Mouse (Mus musculus) MEL (cell line): ENCODE measurements around the gene Commd4.

Experiments
- CTCF ChIP-seq, 3 experiments: IDR thresholded peaks in 2 of 3; conservative IDR thresholded peaks in 1 of 3; 2 replicates each; pipeline ENCODE4 v1.5.1; 2011 to 2012; ENCODE audit warnings: low read length in 3 of 3, low read depth in 2 of 3, mild to moderate bottlenecking in 2 of 3, improper control_type of control experiment in 1 of 3, inconsistent platforms in 1 of 3, mixed read lengths in 1 of 3, moderate library complexity in 1 of 3; ENCODE audit not compliant: control insufficient read depth in 1 of 3, insufficient read depth in 1 of 3, poor library complexity in 1 of 3, severe bottlenecking in 1 of 3
- EP300 ChIP-seq, 2 experiments: IDR thresholded peaks; 2 replicates each; pipeline ENCODE4 v1.6.1; 2011; ENCODE audit warnings: improper control_type of control experiment in 2 of 2, low read length in 2 of 2, low read depth in 1 of 2, mild to moderate bottlenecking in 1 of 2
- POLR2A ChIP-seq, 2 experiments: IDR thresholded peaks; 2 replicates each; pipeline ENCODE4 v1.6.1; 2011 to 2012; ENCODE audit warnings: low read length in 2 of 2, mild to moderate bottlenecking in 2 of 2, control low read depth in 1 of 2, improper control_type of control experiment in 1 of 2, low read depth in 1 of 2, moderate library complexity in 1 of 2; ENCODE audit not compliant: control insufficient read depth in 1 of 2, insufficient read depth in 1 of 2, poor library complexity in 1 of 2
- TAL1 ChIP-seq: IDR thresholded peaks from 2 replicates; pipeline ENCODE4 v1.6.1; 2012; ENCODE audit warnings: mild to moderate bottlenecking, inconsistent platforms, low read length, moderate library complexity, mixed read lengths

GRCm38 (mm10) chr9:57197414-57197813, 39.3 kb upstream of the Commd4 start:
- peak; percentile 49 to 67; a peak in 3 of 4 replicates for TF ChIP-seq EP300 (IDR thresholded peaks at IDR 0.05; ENCODE audit: low read depth in 1 of 2, low read length in 2 of 2)
- TF ChIP-seq TAL1: no peak
- no peak for TF ChIP-seq POLR2A (IDR thresholded peaks at IDR 0.05; ENCODE audit: control insufficient read depth in 1 of 2, insufficient read depth in 1 of 2, low read depth in 1 of 2, low read length in 2 of 2, poor library complexity in 1 of 2)
- TF ChIP-seq CTCF (IDR thresholded peaks at IDR 0.05 in 2 of 3, conservative IDR thresholded peaks at IDR 0.05 in 1 of 3; ENCODE audit: control insufficient read depth in 1 of 3, insufficient read depth in 1 of 3, low read depth in 2 of 3, low read length in 3 of 3, poor library complexity in 1 of 3, severe bottlenecking in 1 of 3): no peak
